Mouse (Mus musculus): ENCODE measurements around the gene Gm20503.

Gm20503 gene

GRCm38 (mm10) chr4:59007974-59008373 is 5.0 kb downstream of the Gm20503 start:
- no peak for DNase-seq (ENCODE audit: low spot score)

- DNase-seq (ENCODE audit: low spot score) = no peak
Observed at GRCm38 (mm10) chr4:59009186-59009585, 6.2 kb downstream of the Gm20503 start.

GRCm38 (mm10) chr4:59009696-59010095 is 6.7 kb downstream of the Gm20503 start:
- no peak for DNase-seq (ENCODE audit: low spot score)

- no peak for DNase-seq (ENCODE audit: low spot score)
Observed at GRCm38 (mm10) chr4:59011446-59011845, 8.4 kb downstream of the Gm20503 start.

GRCm38 (mm10) chr4:59015181-59015580 is 12.2 kb downstream of the Gm20503 start:
- no peak for DNase-seq (ENCODE audit: low spot score)

GRCm38 (mm10) chr4:59016922-59017321 is 13.9 kb downstream of the Gm20503 start:
- DNase-seq (ENCODE audit: low spot score) = no peak

- no peak for DNase-seq (ENCODE audit: low spot score)
Observed at GRCm38 (mm10) chr4:59034325-59034917, 31.4 kb downstream of the Gm20503 start.

- DNase-seq (ENCODE audit: low spot score) = peak; percentile 17
Observed at GRCm38 (mm10) chr4:59034918-59035785, 32.1 kb downstream of the Gm20503 start, which contains the start of gene Gng10. TSS of gene Gng10 (plus strand) at chr4:59035088.

- DNase-seq (ENCODE audit: low spot score) = no peak
Observed at GRCm38 (mm10) chr4:59035786-59036350, 32.9 kb downstream of the Gm20503 start.

GRCm38 (mm10) chr4:59036490-59037127 is 33.6 kb downstream of the Gm20503 start:
- DNase-seq (ENCODE audit: low spot score) = peak; percentile 19

- no peak for DNase-seq (ENCODE audit: low spot score)
Observed at GRCm38 (mm10) chr4:59037525-59037924, 34.5 kb downstream of the Gm20503 start.

GRCm38 (mm10) chr4:59040397-59041287 is 37.6 kb downstream of the Gm20503 start:
- no peak for DNase-seq (ENCODE audit: low spot score)

- no peak for DNase-seq (ENCODE audit: low spot score)
Observed at GRCm38 (mm10) chr4:59043074-59043473, 40.1 kb downstream of the Gm20503 start.

GRCm38 (mm10) chr4:59043891-59044290 is 40.9 kb downstream of the Gm20503 start:
- no peak for DNase-seq (ENCODE audit: low spot score)

- DNase-seq (ENCODE audit: low spot score) = no peak
Observed at GRCm38 (mm10) chr4:59047222-59047621, 44.2 kb downstream of the Gm20503 start.

GRCm38 (mm10) chr4:59051081-59051480 is 48.1 kb downstream of the Gm20503 start:
- no peak for DNase-seq (ENCODE audit: low spot score)

- no peak for DNase-seq (ENCODE audit: low spot score)
Observed at GRCm38 (mm10) chr4:59057929-59058328, 54.9 kb downstream of the Gm20503 start.

GRCm38 (mm10) chr4:59062526-59062925 is 59.5 kb downstream of the Gm20503 start:
- DNase-seq (ENCODE audit: low spot score) = no peak

- no peak for DNase-seq (ENCODE audit: low spot score)
Observed at GRCm38 (mm10) chr4:59069276-59069675, 66.3 kb downstream of the Gm20503 start.

- DNase-seq (ENCODE audit: low spot score) = no peak
Observed at GRCm38 (mm10) chr4:59083430-59083829, 80.4 kb downstream of the Gm20503 start.

GRCm38 (mm10) chr4:59089391-59089790 is 86.4 kb downstream of the Gm20503 start:
- DNase-seq (ENCODE audit: low spot score) = no peak
